Comparison of ENCODE assay signal across 8 mouse cellular contexts in the genomic region with DNA sequence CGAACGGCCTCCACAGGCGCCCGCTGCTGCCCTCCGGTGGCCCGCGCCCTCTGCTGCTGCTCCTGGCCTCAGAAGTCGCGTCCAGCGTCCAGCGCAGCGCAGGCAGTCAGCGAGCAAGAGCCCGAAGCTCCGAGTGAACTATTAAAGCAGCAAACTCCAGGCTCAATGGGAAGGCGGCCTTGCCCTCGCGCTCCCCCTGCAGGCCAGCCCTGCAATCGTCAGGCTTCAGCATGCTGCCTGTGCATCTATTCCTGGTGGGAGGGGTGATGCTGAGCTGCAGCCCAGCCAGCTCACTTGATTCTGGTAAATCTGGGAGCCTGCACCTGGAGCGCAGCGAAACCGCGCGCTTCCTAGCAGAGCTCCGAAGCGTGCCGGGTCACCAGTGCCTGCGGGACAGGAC. TPM values are rescaled to one million over a fixed set of nuclear protein-coding genes. Genes with fewer than 3 reads are reported as not detected.
DNase-seq lines count a peak whose midpoint lies in the region.
"Not testable (repeated sequence)": the region's sequence is repeated elsewhere in the genome, so short reads cannot be mapped to it uniquely, and the experiment has no call there.

A gene (plus strand): TSS at position 231 of the 400 bp plus-strand sequence.

- intact Hi-C loops in heart, postnatal 25 days (cut with DNase I); left cerebral cortex, postnatal 36 days (cut with DNase I): not testable (repeated sequence)

- peak; percentile 77 to 78 for DNase-seq in B cell, adult 2 months
- peak; percentile 75 to 78 for DNase-seq in cerebellum, adult 18-20 months
- DNase-seq in frontal cortex, postnatal 36 days (ENCODE audit: low spot score in 2 of 2): peak; percentile 41 to 76
- DNase-seq in heart, postnatal 25 days (ENCODE audit: low spot score): peak; percentile 55
- peak; percentile 58 to 79 for DNase-seq in layer of hippocampus, adult 18-20 months (ENCODE audit: low spot score in 2 of 2)
- DNase-seq in left cerebral cortex, postnatal 36 days (ENCODE audit: low spot score in 2 of 2): peak; percentile 40 to 53
- peak; percentile 42 for DNase-seq in ovary, postnatal 14 days (ENCODE audit: low spot score)
- peak; percentile 54 for DNase-seq in testis, postnatal 10 days (ENCODE audit: low spot score)

RNA-seq across cellular contexts. Expression of the gene that starts here (rescaled TPM):
- total RNA-seq in heart, postnatal 25 days (2021): not detected
- not detected for total RNA-seq in layer of hippocampus, adult 18-20 months (2021)
- total RNA-seq in left cerebral cortex, postnatal 36 days (2021): not detected

Comparison
In these comparisons a context has a peak if more than half of its experiments do, and no peak if none do; other contexts are left out.
1. Peak in every context shown above with its lines: DNase-seq.
2. Peak in DNase-seq in heart, postnatal 25 days; RNA of the gene not detected or under 1 TPM.
3. Peak in DNase-seq in layer of hippocampus, adult 18-20 months; RNA of the gene not detected or under 1 TPM.
4. Peak in DNase-seq in left cerebral cortex, postnatal 36 days; RNA of the gene not detected or under 1 TPM.